Mouse (Mus musculus) urinary bladder, adult 18-20 months (tissue): ENCODE results near the gene AA986860.

Source experiments
- DNase-seq, 2 experiments: peaks; one replicate each; pipeline ENCODE4 v3.0.0; 2022; ENCODE audit warnings: low spot score in 2 of 2, mixed read lengths in 2 of 2

AA986860 gene

GRCm38 (mm10) chr1:130775691-130776331 is 44.0 kb downstream of the AA986860 start:
- DNase-seq: no peak

GRCm38 (mm10) chr1:130776645-130777044 is 44.9 kb downstream of the AA986860 start:
- DNase-seq: no peak

- no peak for DNase-seq
These were observed 48.1 kb downstream of the AA986860 start for GRCm38 (mm10) chr1:130779867-130780266.

- no peak for DNase-seq
These were observed 52.3 kb downstream of the AA986860 start for GRCm38 (mm10) chr1:130784054-130784453.

- DNase-seq: no peak
These were observed 55.2 kb downstream of the AA986860 start for GRCm38 (mm10) chr1:130787001-130787400.

GRCm38 (mm10) chr1:130789512-130790451 is 58.0 kb downstream of the AA986860 start:
- no peak for DNase-seq
